Mouse (Mus musculus): ENCODE data around the gene Gpank1.
A peak's percentile ranks its signal among the peaks of the same experiment; 100 is the strongest.

Gpank1 gene

DNA sequence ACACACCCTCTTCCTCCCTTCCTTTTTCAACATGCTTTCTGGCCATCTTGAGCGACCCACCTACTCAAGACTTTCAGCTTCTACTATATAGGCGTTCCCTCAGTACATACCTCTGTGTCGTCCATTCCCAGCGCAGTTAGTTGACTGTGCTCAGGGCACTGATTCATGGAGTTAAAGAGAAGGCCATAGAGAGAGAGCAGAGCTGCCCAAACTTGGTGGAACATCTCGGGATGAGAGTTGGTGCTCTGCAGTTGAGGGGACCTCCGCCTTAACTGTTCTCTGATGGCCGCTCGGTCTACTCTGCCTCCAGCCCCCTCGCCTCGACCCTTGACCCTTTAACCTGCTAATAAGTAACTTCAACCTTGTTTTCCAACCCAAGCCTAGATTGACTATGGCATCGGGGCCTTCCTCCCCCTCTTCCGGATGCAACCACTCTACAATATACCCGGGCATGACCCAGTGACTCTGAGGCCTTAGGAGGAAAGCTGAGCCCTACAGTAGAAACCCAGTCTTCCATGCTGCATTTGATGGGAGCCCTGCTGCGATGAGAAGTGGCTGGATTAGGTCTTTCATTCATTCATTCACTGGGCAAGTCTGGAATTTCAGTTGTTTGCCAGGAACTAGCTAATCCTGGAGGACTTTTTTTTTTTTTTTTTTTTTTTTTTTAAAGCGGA lies 10.4 kb downstream of the Gpank1 start, which contains the start of gene Apom:
TSS of gene Apom (minus strand) at position 551 of the 674 bp plus-strand sequence.
- no peak for DNase-seq (ENCODE audit: low read depth)

DNA sequence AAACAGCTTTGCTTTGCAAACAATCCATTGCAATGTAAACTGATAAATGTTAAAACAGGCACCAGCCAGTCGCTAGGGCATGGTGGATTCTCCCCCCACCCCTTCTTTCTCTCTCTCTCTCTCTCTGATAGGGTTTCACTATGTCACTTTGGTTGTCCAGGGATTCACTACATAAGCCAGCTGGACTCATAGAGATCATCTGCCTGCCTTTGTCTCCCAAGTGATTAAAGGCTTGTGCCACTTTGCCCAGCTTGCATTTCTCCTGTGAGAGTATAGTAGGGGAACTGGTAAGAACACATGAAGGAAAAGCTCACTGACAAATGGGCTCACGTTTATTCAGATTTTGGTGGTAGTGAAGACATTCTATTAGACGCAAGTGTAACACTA lies 10.9 kb downstream of the Gpank1 start:
- no peak for DNase-seq (ENCODE audit: low read depth)

DNA sequence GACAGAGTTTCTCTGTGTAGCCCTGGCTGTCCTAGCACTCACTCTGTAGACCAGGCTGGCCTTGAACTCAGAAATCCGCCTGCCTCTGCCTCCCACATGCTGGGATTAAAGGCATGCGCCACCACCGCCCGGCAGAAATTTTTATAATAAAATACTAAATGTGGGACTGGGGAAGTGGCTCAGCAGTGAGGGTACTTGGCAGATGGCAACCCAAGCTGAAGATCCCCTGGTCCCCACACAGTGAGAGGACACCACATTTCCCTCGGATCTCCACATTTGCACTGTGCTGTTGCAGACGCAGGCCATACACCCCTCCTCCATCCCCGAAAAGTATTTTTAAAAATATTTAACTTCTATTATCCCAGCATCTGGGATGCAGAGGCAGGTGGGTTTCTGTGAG lies 12.3 kb downstream of the Gpank1 start:
- DNase-seq (ENCODE audit: low read depth) = no peak

- DNase-seq (ENCODE audit: low read depth) = peak; percentile 89
Observed at GRCm38 (mm10) chr17:35134801-35135590, 13.7 kb downstream of the Gpank1 start, which contains the start of gene Bag6. Gene Bag6 (plus strand): TSS chr17:35135178.

- peak; percentile 62 for DNase-seq (ENCODE audit: low read depth)
Observed at GRCm38 (mm10) chr17:35135591-35136320, 14.5 kb downstream of the Gpank1 start.

DNA sequence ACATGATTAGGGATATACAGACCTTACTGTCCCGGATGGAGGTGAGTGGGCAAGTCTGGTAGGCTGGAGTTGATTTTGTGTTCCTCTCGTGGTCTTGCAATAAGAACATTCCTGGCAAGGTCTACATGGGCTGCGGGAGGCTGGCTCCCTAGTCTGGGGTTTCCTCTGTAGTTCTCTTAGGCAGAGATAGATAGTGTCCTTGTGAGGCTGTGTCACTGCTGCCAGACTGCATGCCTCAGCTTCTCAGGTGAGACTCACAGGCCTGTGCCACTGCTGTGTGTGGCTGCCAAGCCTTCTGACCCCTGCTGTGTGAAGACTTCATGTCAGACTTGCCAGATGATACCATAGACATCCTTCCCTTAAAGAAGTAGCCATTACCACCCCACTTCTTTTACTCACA lies 18.0 kb downstream of the Gpank1 start:
- DNase-seq (ENCODE audit: low read depth) = no peak

GRCm38 (mm10) chr17:35140490-35140996 lies 19.3 kb downstream of the Gpank1 start:
- DNase-seq (ENCODE audit: low read depth) = no peak

GRCm38 (mm10) chr17:35141971-35142370 lies 20.7 kb downstream of the Gpank1 start:
- no peak for DNase-seq (ENCODE audit: low read depth)

- no peak for DNase-seq (ENCODE audit: low read depth)
Observed at GRCm38 (mm10) chr17:35146139-35146538, 24.9 kb downstream of the Gpank1 start.

- no peak for DNase-seq (ENCODE audit: low read depth)
Observed at GRCm38 (mm10) chr17:35147348-35147747, 26.1 kb downstream of the Gpank1 start.

GRCm38 (mm10) chr17:35147922-35148639 lies 26.8 kb downstream of the Gpank1 start:
- DNase-seq (ENCODE audit: low read depth) = no peak

DNA sequence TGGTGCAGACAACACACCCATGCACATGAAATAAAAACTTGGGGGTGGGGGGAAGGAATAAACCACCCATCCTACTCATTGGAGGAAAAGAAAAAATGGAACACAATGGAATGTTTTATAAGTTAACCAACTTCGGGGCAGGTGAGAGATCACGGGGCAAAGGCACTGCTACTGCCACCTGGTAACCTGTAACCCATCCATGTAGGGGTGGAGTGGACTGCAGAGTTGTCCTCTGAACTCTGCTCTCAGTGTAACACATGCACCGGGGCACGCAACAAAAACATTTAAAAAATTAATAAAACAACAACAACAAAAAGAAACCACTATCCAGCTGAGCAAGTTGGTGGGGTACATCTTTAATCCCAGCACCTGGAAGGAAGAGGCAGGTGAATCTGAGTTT lies 30.9 kb downstream of the Gpank1 start:
- DNase-seq (ENCODE audit: low read depth) = no peak

- no peak for DNase-seq (ENCODE audit: low read depth)
Observed at GRCm38 (mm10) chr17:35153077-35153476, 31.8 kb downstream of the Gpank1 start.

- no peak for DNase-seq (ENCODE audit: low read depth)
Observed at GRCm38 (mm10) chr17:35153931-35154330, 32.7 kb downstream of the Gpank1 start.

DNA sequence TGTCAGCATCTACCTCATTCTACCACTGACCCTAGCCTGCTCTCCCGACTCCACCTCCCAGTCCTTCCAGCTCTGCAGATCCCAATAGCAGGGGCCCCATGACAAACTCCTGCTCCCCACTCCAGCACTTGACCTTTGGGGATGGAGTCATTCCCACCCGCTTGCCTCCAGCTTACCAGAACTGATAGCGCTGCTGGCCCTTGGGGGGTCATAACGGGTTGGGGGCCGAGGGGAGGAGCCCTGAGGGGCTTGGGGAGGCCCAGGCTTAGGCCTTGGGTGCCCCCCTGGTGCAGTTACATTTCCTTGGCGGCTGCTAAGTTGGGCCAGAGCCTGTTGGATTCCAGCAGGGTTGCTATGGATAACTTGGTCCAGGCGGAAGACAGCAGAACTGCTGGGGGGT lies 33.4 kb downstream of the Gpank1 start:
- DNase-seq (ENCODE audit: low read depth) = no peak

DNA sequence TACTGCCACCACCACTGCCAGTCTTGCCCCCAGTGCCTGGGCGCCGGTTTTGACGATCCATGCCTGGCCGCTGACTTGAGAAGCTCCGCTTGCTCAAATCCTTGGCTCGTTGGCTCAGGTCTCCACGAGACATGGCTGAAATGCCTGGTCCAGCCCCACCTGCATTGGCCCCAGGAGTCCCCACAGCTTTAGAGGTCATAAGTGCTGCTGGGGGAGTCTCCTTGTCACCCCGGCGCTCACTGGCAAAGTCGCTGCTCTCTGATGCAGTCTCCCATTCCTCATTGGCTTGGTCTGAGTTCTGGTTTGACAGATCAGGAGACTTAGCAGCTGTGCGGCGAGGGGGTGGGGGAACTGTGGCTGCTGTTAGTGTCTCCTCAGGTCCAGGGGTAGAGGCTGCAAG lies 34.2 kb downstream of the Gpank1 start:
- DNase-seq (ENCODE audit: low read depth) = no peak

DNA sequence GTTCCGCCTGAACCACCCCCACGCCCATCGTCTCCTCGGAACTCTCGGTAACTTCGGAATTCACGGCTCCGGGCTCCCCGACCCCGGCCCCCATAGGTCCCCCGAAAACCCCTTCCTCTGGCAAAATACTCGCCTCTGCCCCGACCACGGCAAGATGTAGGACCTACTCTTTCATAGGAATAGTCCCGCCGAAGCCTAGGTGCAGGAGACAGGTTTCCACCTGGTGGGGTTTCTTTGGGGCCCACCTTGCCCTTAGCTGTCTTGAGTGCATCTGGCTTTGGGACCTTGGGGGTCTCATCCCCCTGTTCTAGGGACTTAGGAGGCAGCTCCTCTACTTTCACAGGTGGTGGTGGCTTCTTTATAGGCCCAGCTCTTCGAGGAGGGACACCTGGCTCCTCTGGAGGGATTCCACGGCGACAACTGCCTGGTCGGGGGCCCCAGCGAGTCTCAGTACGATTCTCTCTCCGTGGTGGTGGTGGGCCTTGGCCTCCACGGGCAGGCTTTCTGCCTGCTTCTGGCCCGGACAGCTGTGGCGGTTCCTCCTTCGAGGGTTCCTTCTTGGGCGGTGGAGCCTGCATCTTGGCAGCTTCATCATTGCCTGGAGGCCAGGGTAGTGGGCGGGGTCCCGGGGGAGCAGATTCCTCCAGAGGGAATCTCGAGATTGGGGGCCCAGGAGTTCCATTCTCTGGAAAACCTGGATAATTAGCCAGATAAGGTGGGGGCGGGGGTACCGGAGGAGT lies 35.4 kb downstream of the Gpank1 start:
- DNase-seq (ENCODE audit: low read depth) = no peak

DNA sequence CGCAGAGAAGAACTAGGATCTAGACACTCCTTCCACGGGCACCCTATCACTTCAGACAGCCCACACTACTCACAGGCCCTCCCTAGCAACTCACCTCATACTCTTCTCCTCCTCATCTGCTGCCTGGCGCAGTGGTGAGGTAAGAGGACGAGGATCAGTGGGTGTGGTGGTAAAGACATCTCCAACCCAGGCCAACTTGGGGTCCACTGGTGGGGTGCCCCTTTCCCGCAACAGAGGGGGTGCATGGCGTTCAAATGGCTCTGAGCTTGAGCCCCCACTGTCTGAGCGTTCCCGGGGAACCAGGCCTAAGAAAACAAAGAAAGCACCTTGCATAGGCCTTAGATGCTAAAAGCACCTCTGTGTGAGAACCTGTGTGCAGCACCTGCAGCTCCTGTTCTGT lies 36.0 kb downstream of the Gpank1 start:
- DNase-seq (ENCODE audit: low read depth) = no peak

DNA sequence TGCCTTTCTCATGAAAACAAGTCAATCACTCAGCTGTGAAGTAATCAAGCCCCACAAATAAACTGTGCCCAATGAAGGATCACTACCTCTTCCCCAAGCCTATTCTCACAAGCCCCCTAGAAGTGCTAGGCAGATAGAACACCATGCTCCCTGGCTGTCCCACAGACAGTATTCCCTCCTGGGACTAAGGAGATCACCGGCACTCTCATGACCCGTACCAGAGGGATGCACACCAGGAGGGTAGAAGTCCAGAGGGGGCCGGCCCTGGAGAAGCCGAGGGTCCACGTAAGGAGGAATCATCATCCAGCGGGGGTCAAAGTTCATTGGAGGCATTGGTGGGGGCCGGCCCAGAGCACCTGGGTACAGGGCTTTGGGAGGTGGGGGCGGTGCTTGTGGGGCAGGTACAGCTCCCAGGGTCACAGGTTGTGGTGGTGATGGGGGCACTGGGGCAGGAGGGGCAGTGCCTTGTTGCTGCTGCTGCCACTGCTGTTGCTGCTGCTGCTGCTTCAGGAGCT lies 36.5 kb downstream of the Gpank1 start:
- no peak for DNase-seq (ENCODE audit: low read depth)

DNA sequence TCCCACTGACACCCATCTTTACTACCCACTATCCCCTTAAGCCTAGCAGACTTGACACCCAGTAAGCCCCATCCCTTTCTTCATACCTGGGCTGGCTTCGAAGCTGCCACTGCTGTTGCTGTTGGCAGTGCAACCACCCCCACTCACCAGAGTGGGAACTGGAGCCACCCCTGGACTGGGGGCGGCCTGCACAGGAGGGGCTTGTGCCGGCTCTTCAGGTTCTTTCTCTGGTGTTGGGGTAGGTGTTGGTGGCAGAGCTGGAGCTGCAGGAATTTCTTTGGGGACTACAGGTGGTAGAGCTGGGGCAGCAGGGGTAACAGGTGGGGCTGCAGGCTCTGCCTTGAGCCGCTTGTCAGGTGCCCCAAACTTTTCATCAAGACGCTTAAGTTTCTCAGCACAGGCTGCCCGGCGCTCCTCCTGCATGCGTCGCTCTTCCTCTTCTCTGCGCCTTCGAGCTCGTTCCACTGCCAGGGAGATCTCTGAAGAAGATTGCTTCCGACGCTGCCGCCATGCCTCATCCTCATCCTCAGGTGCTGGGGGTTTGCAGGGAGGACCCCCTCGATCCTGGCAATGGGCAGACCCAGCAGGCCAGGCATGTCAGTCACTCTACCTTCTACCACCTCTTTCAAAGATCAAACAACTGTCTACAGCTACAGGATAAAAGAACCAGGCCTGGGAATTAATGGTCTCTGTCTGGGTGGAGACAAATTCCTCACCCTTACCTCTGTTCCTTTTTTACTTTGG lies 37.8 kb downstream of the Gpank1 start:
- DNase-seq (ENCODE audit: low read depth) = no peak
